Mouse (Mus musculus): ENCODE measurements around the gene Zc3h14.

Gene Zc3h14

DNA sequence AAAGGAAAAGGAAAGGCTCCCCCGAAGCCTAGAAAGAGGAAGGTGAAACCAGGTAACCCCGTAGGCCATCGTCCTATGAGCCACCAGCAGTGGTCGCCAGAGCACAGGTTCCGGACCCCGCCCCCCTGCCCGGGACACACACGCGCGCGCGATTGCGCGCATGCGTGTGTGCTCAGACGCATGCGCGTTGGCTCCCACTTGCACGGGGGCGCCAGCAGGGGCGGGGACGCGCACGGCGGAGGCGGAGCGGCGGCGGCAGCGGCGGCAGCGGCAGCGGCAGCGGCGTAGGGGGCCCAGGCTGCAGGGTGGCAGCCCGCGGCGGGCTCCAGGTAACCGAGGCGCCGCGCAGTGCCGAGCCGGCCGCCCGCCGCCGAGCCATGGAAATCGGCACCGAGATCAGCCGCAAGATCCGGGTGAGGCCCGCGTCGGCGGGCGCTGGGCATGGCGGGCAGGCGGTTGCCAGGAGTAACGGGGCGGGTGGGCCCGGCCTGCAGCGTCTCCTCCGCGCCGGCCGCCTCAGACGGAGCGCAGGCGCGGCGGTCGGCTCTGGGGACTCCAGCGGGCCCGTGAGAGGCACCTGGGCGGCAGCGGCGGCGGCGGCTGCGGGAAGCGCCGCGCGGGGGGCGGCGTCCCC lies at the start of gene Zc3h14:
Gene Zc3h14, plus strand, starts transcription at position 219 of the 634 bp plus-strand sequence.
- in situ Hi-C loops (cut with MseI, MboI): no loop called here

DNA sequence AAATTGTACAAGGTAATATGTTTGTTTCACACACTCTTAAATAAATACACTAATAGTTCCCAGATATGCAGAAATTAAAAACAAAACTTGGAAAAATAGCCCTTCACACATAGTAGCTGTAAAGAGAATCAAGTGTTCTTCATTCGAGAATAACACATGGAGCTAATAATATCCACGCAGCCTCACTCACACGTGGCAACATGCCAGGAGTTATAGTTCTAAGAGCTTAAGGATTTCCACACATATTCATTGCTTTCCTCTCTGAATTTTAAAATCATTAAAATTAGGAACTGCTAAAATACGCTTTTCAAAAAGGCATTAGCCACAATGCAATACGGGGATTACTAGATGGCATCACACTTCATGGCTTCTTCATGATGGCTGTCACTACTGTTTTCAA lies 49.6 kb upstream of the Zc3h14 start:
- in situ Hi-C loops (cut with MseI, MboI): no loop called here

DNA sequence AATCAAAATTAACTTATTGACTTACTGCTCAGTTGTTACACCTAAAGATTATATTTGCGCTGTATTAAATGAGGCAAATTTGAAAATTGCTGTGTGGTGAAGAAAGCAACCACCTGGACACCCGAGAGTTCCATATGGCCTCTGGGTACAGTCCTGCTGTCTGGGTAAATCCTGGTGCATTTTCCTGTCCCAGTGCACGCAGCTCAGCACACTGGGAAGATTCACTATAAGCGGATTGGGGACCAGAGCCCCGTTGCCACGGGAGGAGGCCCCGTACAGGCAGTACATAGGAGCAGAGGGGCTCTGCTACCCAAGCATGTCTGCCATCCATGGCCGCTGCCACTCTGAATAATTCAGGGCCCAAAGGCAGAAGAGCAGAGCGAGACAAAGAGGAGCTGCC lies 45.2 kb upstream of the Zc3h14 start:
- in situ Hi-C loops (cut with MseI, MboI): no loop called here

DNA sequence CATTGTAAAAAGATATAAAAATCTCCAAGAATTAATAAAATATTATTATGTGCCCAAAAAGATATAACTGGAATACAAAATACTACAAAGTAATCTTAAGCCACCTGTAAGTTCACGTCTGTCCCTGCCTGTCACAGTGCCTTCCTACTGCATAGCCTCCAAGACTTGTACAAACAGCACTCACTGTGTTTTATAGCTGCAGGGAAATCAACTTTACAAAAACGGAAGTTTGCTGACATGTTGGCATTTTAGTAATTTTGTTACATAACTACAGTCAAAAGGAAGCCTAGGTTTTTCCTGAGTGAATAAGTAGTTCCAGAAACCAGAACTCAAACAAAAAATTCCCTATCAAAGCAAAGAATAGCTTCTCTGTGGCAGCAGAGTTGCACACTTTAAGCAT lies 43.2 kb upstream of the Zc3h14 start:
- in situ Hi-C loops (cut with MseI, MboI): no loop called here

DNA sequence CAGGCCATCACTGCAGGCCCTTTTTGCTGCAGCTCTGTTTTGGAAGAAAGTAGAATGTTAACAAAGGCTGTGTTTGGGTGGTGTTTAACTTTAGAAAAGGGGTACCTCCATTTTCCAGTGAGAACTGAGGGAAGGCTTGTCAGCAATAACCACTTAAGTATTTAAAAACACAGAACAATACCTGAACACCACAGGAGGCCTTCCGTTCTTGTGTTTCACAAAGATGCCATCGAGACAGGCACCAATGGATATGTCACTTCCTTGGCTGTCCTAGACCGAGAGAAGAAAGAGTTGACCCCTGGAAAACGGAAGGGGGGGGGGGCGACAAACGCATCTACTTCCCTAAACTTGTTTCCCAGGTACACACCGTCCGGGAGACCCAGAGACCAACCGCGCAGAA lies 42.8 kb upstream of the Zc3h14 start:
- in situ Hi-C loops (cut with MseI, MboI): no loop called here

DNA sequence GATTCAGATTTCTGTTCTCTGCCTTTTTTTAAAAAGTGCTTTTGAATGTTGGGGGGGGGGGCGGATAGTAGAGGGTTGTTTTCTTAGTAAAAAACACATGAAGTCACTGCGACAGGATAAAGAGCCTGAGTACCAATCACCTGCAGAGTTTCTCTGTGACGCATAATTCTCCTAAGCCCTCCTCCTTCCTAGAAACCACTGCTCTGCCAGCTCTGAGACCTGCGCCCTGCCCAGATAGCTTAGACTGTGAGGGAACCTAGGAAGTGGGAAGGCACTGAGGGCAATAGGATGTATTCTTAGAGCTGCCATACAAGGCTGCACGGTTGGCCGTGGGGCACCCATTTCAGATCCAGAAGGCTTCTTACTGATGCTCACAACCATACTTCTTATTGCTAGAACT lies 33.9 kb upstream of the Zc3h14 start:
- in situ Hi-C loops (cut with MseI, MboI): no loop called here

DNA sequence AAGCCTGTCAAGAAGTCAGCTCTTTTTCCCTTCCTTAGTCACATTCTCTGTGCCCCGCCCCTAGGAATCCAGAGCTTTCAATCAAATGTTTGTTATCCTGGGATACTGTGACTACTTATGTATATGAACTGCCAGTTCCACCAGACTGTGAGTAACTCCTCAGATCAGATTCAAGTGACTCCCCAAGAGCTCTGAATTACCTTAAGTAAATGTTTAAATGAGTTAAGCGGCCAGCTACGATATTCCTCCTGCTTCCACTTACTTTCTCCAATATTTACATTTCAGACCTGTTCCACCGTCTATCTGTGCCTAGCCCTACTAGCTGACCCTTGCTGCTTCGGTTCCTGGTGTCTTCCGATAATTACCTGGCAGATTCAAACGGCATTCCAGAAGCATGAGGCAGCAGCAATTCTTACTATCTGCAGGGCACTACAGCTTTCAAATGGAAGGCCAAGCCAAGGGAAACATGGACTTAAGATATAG lies 33.1 kb upstream of the Zc3h14 start:
- in situ Hi-C loops (cut with MseI, MboI): no loop called here

DNA sequence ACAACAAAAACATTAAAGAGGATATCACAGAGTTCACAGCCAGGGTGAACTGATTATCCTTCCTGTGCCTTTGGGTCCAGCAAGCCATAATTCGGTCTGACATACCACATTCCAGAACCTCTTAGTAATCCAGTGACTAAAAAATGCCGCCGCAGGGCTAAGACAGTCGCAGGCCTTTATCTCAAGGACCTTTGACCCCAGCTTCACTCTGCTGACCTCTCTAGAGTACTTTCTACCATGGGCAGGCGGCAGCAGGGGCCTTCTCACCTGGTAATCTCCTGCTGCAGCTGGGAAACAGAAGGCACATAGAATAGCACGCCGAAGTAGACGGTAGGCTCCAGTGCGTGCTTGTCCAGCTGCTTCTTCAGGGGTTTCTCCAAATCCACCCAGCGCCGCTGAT lies 32.0 kb upstream of the Zc3h14 start:
- in situ Hi-C loops (cut with MseI, MboI): loop anchor here in 1 of 2 experiments (5.0 kb wide), 1 partner anchor 37 kb away; no protein-coding TSS in a partner anchor

DNA sequence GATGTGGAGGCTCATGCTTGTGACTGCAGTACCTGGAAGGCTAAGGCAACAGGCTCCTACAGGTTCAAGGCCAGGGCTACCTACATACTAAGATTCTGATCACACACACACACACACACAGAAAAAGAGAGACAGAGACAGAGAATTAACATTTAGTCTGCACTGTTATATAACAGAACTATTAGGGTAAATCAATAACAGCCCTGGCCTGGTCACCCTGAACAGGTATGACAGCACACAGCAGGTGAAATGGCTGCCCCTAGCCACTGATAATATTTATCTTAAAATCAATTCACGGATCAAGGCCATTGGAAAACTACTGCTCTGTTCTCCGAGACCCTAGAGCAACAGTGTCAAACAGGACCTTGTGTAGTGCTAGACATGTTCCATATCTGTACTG lies 30.6 kb upstream of the Zc3h14 start:
- in situ Hi-C loops (cut with MseI, MboI): loop anchor here in 1 of 2 experiments (5.0 kb wide), 1 partner anchor 39 kb away; no protein-coding TSS in a partner anchor

DNA sequence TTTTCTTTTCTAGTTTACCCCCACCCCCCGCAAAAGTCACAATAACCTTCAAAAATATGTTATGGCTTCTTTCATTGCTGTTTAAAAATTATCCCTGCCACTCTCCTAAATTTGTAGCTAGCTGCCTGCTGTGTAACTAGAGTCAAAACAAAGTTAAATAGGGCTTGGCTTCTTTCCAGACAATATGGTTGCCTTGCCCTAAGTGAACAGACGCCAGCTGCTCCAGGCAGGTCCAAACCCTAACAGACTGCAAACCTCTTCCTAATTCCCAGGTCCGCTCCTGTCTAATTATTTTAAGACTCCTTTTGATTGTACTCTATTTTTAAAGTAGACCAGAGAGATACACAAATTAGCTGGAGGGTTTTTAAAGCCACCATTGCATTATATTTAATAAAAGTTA lies 26.1 kb upstream of the Zc3h14 start:
- in situ Hi-C loops (cut with MseI, MboI): no loop called here

DNA sequence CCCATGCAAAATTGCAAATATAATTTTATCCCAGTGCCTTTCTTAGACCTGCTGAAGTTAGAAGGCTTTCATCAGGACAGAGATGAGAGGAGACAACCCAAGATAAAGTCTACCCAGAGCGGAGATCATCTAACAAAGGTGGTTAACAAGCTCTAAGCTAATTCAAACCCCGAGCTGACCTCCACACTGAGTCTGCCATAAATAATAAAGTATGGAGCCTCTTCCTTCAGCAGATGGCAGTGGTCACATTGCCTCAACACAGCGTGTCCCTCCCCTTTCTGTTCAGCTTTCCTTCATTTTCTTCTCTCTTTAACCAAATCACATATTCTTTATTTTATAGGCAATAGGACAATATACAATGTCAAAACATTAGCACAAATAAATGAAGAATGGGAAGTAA lies 25.7 kb upstream of the Zc3h14 start:
- in situ Hi-C loops (cut with MseI, MboI): no loop called here

DNA sequence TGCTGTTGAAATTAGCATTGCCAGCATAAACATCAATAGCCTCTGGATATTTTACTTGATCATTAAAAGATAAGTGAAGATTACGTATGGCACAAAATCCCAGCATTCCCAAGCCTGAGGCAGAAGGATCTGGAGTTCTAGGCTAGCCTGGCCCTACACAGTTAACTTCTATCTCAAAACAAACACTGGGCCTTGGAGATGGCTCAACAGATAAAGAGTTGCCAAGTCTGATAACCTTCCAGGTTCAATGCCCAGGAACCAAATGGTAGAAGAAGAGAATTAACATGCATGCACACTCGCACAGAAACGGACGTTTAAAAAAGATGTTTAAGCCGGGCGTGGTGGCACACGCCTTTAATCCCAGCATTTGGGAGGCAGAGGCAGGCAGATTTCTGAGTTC lies 22.5 kb upstream of the Zc3h14 start:
- in situ Hi-C loops (cut with MseI, MboI): no loop called here

DNA sequence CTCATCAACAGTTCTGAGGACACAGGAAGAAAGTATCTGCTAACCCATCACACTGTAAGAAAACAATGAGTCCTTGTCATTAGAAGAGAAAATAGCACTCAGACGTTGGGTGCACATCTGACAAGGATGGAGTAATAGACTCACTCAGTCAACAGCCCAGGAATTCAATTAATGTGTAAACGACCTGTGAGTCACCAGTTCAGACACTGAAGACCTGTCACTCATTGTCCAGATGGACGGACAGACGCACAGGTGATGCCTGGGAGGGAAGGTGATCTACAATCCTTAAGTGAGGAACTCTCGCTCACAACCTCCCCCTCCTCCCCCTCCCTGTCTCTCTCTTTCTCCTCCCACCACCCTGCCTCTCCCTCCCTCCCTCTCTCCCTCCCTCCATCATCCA lies 21.8 kb upstream of the Zc3h14 start:
- in situ Hi-C loops (cut with MseI, MboI): no loop called here

DNA sequence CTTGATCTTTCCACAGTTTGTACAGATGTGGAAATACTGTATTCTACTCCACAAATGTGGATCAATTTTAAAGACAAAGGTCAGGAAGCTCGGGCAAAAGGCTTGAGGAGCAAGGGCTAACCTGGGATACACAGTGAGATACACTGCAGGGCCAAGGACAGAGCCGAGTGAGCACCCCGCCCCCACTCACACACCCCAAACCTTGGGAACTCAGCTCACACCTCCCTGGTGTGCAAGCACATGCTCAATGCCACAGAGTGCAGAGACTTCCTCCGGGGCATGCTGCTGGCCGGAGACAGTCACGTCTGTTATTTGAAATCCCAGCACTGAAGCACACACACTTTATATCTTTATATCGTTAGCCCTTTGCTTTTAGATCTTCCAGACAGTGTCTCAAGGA lies 20.7 kb upstream of the Zc3h14 start:
- in situ Hi-C loops (cut with MseI, MboI): no loop called here

DNA sequence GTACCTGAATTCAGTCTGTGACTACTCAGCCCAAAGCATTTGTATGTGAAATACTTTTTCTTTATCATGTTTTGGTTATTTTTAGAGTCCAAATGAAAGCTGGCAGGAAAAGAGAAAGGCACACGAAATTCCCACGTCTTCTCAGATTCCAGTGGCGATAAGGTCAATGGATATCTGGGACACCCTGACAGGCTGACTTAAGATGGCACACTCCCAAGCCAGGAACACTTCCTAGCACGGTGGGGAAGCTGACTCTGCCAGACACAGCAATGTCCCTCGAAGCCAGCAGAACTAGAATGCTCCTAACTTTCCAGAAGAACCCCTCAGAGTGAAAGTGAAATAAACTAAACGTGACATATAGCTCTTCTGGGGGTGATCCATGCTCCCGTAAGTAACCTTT lies 19.6 kb upstream of the Zc3h14 start:
- in situ Hi-C loops (cut with MseI, MboI): no loop called here

DNA sequence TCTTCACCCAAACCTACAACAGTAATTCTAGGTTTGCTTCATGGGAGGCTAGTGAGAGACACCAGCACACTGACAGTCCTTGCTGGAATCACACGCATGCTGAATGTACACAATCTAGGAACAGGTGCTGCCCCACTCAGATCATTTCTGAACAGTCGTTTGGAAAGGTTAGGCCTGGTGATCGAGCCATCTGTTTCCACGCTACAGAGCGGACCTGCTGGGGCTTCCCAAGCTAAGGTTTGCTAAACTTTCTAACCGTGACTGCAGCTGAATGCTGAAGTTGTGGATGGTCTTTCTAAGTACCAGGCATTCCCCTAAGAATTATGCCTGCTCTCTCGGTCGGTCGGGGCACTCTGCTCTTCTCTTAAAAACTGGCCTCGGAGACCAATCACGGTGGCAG lies 16.1 kb upstream of the Zc3h14 start:
- in situ Hi-C loops (cut with MseI, MboI): no loop called here

DNA sequence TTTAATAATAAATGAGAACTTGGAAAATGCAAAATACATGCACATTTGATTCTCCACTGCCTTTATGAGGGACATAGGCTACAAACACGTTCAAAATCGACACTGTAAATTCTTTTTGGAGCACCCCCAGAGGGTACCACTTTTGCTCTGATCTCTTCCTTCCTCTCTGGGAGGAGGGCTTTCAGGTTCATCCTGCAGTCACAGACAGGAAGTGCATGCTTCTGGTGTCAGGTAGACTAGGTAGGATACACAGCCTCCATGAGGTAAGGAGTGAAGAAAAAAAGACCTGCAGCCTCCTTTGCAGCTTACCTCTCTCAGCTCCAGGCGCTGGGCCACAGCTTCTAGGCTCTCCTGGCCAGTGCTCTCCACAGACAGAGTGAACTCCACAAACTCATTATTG lies 13.6 kb upstream of the Zc3h14 start:
- in situ Hi-C loops (cut with MseI, MboI): no loop called here

DNA sequence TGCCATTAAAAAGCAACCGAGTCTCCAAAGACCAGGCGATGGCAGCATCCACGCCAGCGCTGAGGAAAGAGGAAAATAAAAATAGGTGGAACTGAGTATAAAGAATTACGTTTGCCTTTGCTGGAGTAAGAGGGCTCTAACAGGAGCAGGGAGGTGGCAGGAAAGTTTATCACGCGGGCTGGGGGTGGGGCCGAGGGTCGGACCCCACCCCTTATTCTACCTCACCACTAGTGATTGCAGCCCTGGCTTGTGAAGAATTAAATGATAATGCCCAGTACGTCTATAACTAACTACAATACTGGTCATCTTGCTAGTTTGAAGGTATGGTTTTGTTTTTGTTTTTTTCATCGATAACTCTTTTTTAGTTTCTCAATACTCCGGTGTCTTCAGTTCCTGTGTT lies 13.0 kb upstream of the Zc3h14 start:
- in situ Hi-C loops (cut with MseI, MboI): no loop called here

DNA sequence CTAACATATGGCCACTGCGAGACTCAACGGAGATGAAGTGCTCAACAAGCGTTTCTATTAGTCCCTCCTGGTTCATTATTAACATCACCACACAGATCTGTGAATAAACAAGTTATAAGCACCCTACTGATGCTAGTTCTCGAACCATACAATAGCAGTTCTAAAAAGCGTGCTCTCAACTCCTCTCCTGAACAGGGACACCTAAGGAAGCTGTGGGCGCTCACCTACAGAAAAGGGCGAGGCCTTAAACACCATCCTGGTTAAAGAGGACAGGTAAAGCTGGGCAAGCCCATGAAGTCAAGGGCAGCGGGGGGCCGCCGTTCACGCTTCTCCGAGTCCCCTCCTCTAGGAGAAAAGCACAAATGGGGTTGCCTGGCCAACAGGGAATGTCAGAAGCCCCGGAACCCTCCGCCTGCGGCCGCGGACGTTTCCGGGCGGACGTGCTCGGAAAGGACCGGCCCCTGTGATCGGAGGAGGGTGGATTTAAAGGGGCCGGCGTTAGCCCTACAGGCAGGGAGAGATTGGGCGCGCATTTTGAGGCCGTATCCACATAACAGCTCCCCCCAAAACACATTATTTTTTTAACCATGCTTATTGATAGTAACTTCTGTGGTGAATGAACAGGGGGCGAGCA lies 12.4 kb upstream of the Zc3h14 start:
- in situ Hi-C loops (cut with MseI, MboI): no loop called here

DNA sequence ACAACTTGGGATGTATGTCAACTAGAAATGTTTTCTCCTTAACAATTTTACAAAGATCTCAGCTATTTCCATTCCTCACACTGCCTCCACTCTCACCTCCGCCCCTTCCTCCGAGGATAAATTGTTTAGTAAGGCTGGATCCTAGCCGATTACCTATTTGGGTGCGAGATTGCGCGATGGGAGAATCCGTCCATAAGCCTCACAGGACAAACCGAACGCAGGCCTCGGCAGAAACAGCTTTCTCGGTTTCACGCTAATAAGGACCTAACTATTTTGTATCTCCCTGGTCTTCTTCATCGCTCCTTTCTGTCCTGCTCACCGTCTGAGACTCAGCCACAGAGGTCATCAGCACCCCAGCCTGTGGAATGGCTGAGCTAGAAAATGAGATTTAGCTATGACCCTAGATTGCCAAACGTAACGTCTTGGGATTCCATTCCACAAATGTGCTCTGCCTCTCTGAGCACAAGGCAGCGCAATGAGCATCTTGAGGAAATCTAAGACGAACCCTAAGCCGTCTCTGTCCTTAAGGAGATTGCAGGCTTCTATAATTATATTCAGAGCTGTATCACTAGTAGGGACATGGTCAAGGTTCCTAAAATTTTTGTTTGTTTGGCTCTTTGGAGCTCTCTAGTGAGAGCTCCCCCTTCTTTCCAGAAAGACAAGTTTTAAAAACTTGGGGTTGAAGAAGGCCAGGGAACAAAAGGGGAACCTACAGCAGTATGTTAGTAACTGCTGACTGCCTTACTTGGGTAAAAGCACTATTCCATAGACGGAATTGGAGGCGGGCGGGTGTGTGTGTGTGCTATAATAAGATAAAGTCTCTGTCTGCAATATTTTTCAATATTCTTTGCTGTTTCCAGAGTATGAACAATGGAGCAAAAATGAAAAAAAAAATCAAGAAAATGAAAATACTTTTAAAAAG lies 11.6 kb upstream of the Zc3h14 start:
- in situ Hi-C loops (cut with MseI, MboI): no loop called here

DNA sequence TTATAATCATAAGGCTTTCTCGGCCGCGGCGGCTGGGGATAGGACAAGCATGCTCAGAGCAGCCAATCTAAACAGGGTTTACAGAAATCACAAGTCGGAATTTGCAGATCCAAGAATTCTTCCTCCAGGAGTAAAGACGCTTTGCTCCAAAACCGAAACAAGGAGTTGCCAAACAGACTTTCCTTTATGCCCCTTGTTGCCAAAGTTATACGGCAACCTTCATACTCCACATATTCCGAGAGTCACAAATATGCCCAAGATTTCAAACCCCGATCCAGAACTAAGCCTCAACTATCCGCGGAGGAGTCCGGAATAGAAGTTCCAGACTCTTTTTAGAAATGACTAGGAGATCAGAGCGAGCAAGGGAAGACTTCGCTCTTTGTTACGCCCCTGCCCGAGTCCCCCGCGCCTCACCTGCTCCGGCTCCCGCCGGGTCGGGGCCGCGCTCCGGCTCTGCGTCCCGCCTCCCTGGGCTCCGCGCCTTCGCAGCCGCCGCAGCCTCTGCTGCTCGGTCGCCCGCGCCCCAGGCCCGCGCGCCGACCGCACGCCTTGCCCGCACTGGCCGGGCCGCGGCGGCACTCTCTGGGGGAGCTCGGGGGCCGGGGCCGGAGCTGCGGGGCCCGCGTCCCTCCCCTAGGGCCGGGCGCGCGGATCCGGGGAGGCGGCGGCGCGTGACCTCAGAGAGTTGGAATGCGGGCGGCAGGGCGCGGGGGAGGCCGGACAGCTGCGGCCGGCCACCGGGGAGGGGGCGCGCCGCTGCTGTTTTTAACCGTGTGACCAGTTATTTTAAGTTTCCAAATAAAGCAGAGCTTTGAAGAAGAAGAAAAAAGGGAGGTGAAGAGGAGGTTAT lies 9.6 kb upstream of the Zc3h14 start, which contains the start of gene Ptpn21:
Gene Ptpn21, minus strand, starts transcription at position 455 of the 850 bp plus-strand sequence.
- in situ Hi-C loops (cut with MseI, MboI): no loop called here
